Mouse (Mus musculus): ENCODE measurements around the gene Padi6. TPM values are rescaled to one million over a fixed set of nuclear protein-coding genes. Genes with fewer than 3 reads are reported as not detected.

Gene Padi6
- polyA plus RNA-seq, 1 experiment from 2014 or later: not detected

GRCm38 (mm10) chr4:140689873-140690655 is 52.4 kb downstream of the Padi6 start:
- no peak overlapping the region for H3K27ac ChIP-seq
- H3K4me3 ChIP-seq: no peak overlapping the region
- no peaks in the 10 kb centered on the region for H3K4me1 ChIP-seq
- no peak overlapping the region for H3K9ac ChIP-seq
- WGBS: 78% methylated on average over 16 of the region's 16 CpGs
- no peaks in the 10 kb centered on the region for H3K36me3 ChIP-seq (ENCODE audit: poor library complexity, severe bottlenecking)
- no peak overlapping the region for H3K4me2 ChIP-seq
- no peaks in the 10 kb centered on the region for H3K9me3 ChIP-seq (replicated peaks)
- no peaks in the 10 kb centered on the region for H3K27me3 ChIP-seq
- no peak for ATAC-seq

- H3K4me2 ChIP-seq: no peak overlapping the region
- no peaks in the 10 kb centered on the region for H3K9me3 ChIP-seq (replicated peaks)
- H3K27me3 ChIP-seq: no peaks in the 10 kb centered on the region
- H3K9ac ChIP-seq: no peak overlapping the region
- H3K4me1 ChIP-seq: peaks cover 6% of the 10 kb centered on the region
- no peak overlapping the region for H3K27ac ChIP-seq
- H3K36me3 ChIP-seq (ENCODE audit: poor library complexity, severe bottlenecking): no peaks in the 10 kb centered on the region
- 79% methylated on average over 5 of the region's 5 CpGs for WGBS
- H3K4me3 ChIP-seq: no peak overlapping the region
- no peak for ATAC-seq
Measured at GRCm38 (mm10) chr4:140688826-140689425, 53.5 kb downstream of the Padi6 start.

GRCm38 (mm10) chr4:140688044-140688825 is 54.2 kb downstream of the Padi6 start:
- 77% methylated on average over 11 of the region's 12 CpGs for WGBS
- H3K36me3 ChIP-seq (ENCODE audit: poor library complexity, severe bottlenecking): no peaks in the 10 kb centered on the region
- no peaks in the 10 kb centered on the region for H3K27me3 ChIP-seq
- no peak overlapping the region for H3K4me3 ChIP-seq
- no peak for ATAC-seq
- H3K27ac ChIP-seq: no peak overlapping the region
- peaks cover 10% of the 10 kb centered on the region for H3K4me1 ChIP-seq
- H3K9ac ChIP-seq: no peak overlapping the region
- H3K4me2 ChIP-seq: no peak overlapping the region
- no peaks in the 10 kb centered on the region for H3K9me3 ChIP-seq (replicated peaks)

GRCm38 (mm10) chr4:140684881-140685303 is 57.6 kb downstream of the Padi6 start:
- no peak overlapping the region for H3K9ac ChIP-seq
- 62% methylated on average over 6 of the region's 6 CpGs for WGBS
- H3K27me3 ChIP-seq: no peaks in the 10 kb centered on the region
- no peak overlapping the region for H3K4me3 ChIP-seq
- H3K4me2 ChIP-seq: no peak overlapping the region
- H3K27ac ChIP-seq: no peak overlapping the region
- H3K36me3 ChIP-seq (ENCODE audit: poor library complexity, severe bottlenecking): no peaks in the 10 kb centered on the region
- no peaks in the 10 kb centered on the region for H3K9me3 ChIP-seq (replicated peaks)
- no peak for ATAC-seq
- peaks cover 10% of the 10 kb centered on the region for H3K4me1 ChIP-seq

GRCm38 (mm10) chr4:140684141-140684871 is 58.1 kb downstream of the Padi6 start:
- H3K9ac ChIP-seq: no peak overlapping the region
- H3K27me3 ChIP-seq: no peaks in the 10 kb centered on the region
- peaks cover 13% of the 10 kb centered on the region for H3K4me1 ChIP-seq
- WGBS: 25% methylated on average over 16 of the region's 16 CpGs
- no peak overlapping the region for H3K4me3 ChIP-seq
- ATAC-seq: no peak
- H3K9me3 ChIP-seq (replicated peaks): no peaks in the 10 kb centered on the region
- no peaks in the 10 kb centered on the region for H3K36me3 ChIP-seq (ENCODE audit: poor library complexity, severe bottlenecking)
- H3K4me2 ChIP-seq: no peak overlapping the region
- H3K27ac ChIP-seq: no peak overlapping the region

GRCm38 (mm10) chr4:140683608-140684007 is 58.8 kb downstream of the Padi6 start:
- Histone ChIP-seq H3K9ac (no peak overlapping the region), H3K4me1 (peaks cover 13% of the 10 kb centered on the region), H3K9me3 (replicated peaks) (no peaks in the 10 kb centered on the region), H3K27ac (no peak overlapping the region), H3K27me3 (no peaks in the 10 kb centered on the region), H3K36me3 (ENCODE audit: poor library complexity, severe bottlenecking) (no peaks in the 10 kb centered on the region), H3K4me2 (no peak overlapping the region), H3K4me3 (no peak overlapping the region)
- no peak for ATAC-seq
- 61% methylated on average over 8 of the region's 8 CpGs for WGBS

GRCm38 (mm10) chr4:140680731-140681397 is 61.6 kb downstream of the Padi6 start:
- no peak overlapping the region for H3K4me3 ChIP-seq
- ATAC-seq: no peak
- WGBS: 65% methylated on average over 8 of the region's 8 CpGs

GRCm38 (mm10) chr4:140679723-140680380 is 62.6 kb downstream of the Padi6 start:
- Histone ChIP-seq H3K27ac (no peak overlapping the region), H3K4me1 (peaks cover 13% of the 10 kb centered on the region), H3K36me3 (ENCODE audit: poor library complexity, severe bottlenecking) (no peaks in the 10 kb centered on the region), H3K4me2 (peak overlapping the region; percentile 24; the same call in 1 of the 2 replicates), H3K9ac (no peak overlapping the region), H3K4me3 (no peak overlapping the region), H3K9me3 (replicated peaks) (no peaks in the 10 kb centered on the region), H3K27me3 (no peaks in the 10 kb centered on the region)
- ATAC-seq: 0 out of 2 replicates have a peak, but pooled peaks have one; percentile 43
- 29% methylated on average over 15 of the region's 18 CpGs for WGBS

More at GRCm38 (mm10) chr4:140680731-140681397, 61.6 kb downstream of the Padi6 start:
- Histone ChIP-seq H3K27ac (no peak overlapping the region), H3K36me3 (ENCODE audit: poor library complexity, severe bottlenecking) (no peaks in the 10 kb centered on the region), H3K4me2 (no peak overlapping the region), H3K9me3 (replicated peaks) (no peaks in the 10 kb centered on the region), H3K9ac (no peak overlapping the region), H3K27me3 (no peaks in the 10 kb centered on the region), H3K4me1 (peaks cover 13% of the 10 kb centered on the region)

- no peaks in the 10 kb centered on the region for H3K9me3 ChIP-seq (replicated peaks)
- no peak overlapping the region for H3K4me2 ChIP-seq
- ATAC-seq: 0 out of 2 replicates have a peak, but pooled peaks have one; percentile 30
- 13% methylated on average over 5 of the region's 5 CpGs for WGBS
- no peak overlapping the region for H3K4me3 ChIP-seq
- no peaks in the 10 kb centered on the region for H3K27me3 ChIP-seq
- peaks cover 13% of the 10 kb centered on the region for H3K4me1 ChIP-seq
- no peak overlapping the region for H3K27ac ChIP-seq
- H3K9ac ChIP-seq: no peak overlapping the region
- H3K36me3 ChIP-seq (ENCODE audit: poor library complexity, severe bottlenecking): no peaks in the 10 kb centered on the region
Measured at GRCm38 (mm10) chr4:140679038-140679437, 63.4 kb downstream of the Padi6 start.

All from forebrain, embryonic 13.5 days (tissue).